Mouse (Mus musculus): ENCODE measurements around the gene Plcl2. TPM values are rescaled to one million over a fixed set of nuclear protein-coding genes. Genes with fewer than 3 reads are reported as not detected.

Plcl2 gene
- polyA plus RNA-seq, 1 experiment from 2014 or later: 1.0 TPM

DNA sequence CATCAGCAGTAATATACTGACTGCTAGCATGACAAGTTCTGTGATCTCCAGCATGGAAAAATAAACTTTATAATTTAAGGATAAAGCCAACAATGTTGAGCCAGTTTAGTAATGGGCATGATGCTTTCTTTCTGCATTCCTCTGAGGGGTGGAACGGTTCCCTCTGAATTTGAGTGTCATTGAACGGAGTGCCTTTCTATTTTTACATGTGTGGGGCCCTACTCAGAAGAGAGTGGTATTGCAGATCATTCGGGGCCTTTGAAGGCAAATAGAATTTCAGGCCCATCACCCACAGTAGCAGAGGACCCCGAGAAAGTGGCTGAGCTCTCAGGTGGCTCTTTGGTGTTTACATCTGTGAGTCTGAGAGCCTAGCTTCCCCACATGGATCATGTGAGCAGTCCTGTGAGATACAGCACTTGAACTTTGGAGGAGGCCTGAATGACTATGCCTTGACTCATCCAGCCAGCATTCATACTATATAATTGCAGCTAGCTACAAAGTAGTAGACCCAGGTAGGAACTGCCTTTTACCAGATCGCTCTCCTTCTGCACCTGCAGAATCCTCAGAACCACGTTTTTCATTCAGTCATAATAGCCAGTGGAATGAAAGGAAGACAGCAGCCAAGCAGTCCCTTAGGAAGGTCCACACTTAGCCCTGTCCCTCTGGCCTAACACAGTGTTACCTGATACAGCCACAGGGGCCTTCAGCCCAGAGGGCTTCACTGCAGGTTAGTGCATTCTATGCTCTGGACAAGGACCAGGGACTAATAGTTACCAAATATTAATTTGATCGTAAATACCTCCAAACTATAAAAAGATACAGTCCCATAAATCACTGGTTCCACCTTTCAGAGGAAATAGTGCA, 125.0 kb downstream of the Plcl2 start:
- Histone ChIP-seq H3K27ac (ENCODE audit: low read length) (no peak overlapping the region), H3K27me3 (replicated peaks; ENCODE audit: insufficient read depth, low read length) (no peaks in the 10 kb centered on the region), H3K9ac (replicated peaks; ENCODE audit: low read depth) (no peak overlapping the region), H3K4me1 (ENCODE audit: insufficient read depth, low read depth, low read length) (no peaks in the 10 kb centered on the region), H3K9me3 (ENCODE audit: low read length) (no peaks in the 10 kb centered on the region), H3K4me2 (replicated peaks; ENCODE audit: low read depth, low read length) (no peak overlapping the region; the same call in 1 of the 2 replicates), H3K4me3 (ENCODE audit: low read depth, low read length) (no peak overlapping the region), H3K36me3 (ENCODE audit: insufficient read depth, low read length) (no peaks in the 10 kb centered on the region)
- WGBS: 37% methylated on average over 7 of the region's 7 CpGs
- DNase-seq (ENCODE audit: low spot score) (peak; percentile 62), ATAC-seq (peak; percentile 89)
- TF ChIP-seq EP300 (IDR thresholded peaks at IDR 0.05) (peak; percentile 57), CTCF (IDR thresholded peaks at IDR 0.05) (no peak)

DNA sequence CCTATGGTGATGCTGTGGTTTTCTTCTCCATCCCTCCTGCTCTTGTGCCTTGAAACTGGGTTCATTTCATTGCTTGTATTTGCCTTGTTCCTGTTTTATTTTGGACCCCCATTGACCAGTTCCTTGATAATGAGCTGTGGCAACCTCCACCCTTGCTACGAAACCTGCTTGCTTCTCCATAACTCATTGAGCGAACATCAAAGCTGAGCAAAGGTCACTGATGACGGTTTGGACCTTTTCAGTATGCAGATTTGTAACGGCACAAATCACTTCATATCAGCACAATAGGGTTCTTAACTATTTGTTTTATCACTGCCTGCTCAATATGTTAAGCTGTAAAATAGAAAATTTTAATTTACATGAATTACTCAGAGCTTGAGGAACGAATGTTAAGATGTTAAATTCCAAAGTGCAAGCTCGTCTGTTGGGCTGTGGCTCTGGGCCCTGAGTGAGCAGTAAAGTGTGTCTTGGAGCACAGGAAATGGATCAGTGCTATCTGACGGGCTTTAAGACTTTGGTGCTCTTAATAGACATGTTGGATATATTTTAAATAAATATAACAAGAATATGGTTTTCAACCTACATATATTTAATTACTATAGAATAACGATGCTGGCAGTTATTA, 126.9 kb downstream of the Plcl2 start:
- Histone ChIP-seq H3K27me3 (replicated peaks; ENCODE audit: insufficient read depth, low read length) (no peaks in the 10 kb centered on the region), H3K36me3 (ENCODE audit: insufficient read depth, low read length) (no peaks in the 10 kb centered on the region), H3K9ac (replicated peaks; ENCODE audit: low read depth) (no peak overlapping the region), H3K4me2 (replicated peaks; ENCODE audit: low read depth, low read length) (no peak overlapping the region), H3K9me3 (ENCODE audit: low read length) (no peaks in the 10 kb centered on the region), H3K4me3 (ENCODE audit: low read depth, low read length) (no peak overlapping the region), H3K27ac (ENCODE audit: low read length) (no peak overlapping the region), H3K4me1 (ENCODE audit: insufficient read depth, low read depth, low read length) (no peaks in the 10 kb centered on the region)
- TF ChIP-seq EP300 (IDR thresholded peaks at IDR 0.05): no peak
- TF ChIP-seq CTCF (IDR thresholded peaks at IDR 0.05): no peak
- ATAC-seq (no peak), DNase-seq (ENCODE audit: low spot score) (no peak)
- WGBS: 77% methylated on average over 8 of the region's 8 CpGs

DNA sequence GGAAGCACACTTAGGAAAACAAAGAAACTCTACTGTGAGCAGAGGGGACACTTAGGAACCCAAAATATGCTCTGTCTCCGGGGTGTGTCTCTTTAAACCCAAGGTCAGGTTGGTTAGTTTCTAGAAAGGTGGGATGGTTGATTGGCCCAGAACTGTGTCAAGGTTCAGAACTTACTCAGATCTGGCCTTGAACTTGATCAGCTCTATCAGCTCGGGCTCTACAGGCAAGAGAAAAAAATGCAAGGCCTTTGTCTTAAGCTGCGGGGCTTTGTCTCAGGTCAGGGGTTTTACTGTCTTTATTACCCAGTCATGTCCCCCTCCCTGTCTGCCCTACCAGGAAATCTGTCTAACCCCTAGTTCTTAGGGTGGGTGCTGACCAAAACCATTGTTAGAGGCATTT, 129.6 kb downstream of the Plcl2 start:
- Histone ChIP-seq H3K27ac (ENCODE audit: low read length) (no peak overlapping the region), H3K4me2 (replicated peaks; ENCODE audit: low read depth, low read length) (no peak overlapping the region), H3K9ac (replicated peaks; ENCODE audit: low read depth) (no peak overlapping the region), H3K36me3 (ENCODE audit: insufficient read depth, low read length) (no peaks in the 10 kb centered on the region), H3K9me3 (ENCODE audit: low read length) (no peaks in the 10 kb centered on the region), H3K4me3 (ENCODE audit: low read depth, low read length) (no peak overlapping the region), H3K4me1 (ENCODE audit: insufficient read depth, low read depth, low read length) (no peaks in the 10 kb centered on the region), H3K27me3 (replicated peaks; ENCODE audit: insufficient read depth, low read length) (no peaks in the 10 kb centered on the region)
- ATAC-seq (no peak), DNase-seq (ENCODE audit: low spot score) (no peak)
- TF ChIP-seq CTCF (IDR thresholded peaks at IDR 0.05) (no peak), EP300 (IDR thresholded peaks at IDR 0.05) (no peak)
- 83% methylated on average over 3 of the region's 3 CpGs for WGBS

DNA sequence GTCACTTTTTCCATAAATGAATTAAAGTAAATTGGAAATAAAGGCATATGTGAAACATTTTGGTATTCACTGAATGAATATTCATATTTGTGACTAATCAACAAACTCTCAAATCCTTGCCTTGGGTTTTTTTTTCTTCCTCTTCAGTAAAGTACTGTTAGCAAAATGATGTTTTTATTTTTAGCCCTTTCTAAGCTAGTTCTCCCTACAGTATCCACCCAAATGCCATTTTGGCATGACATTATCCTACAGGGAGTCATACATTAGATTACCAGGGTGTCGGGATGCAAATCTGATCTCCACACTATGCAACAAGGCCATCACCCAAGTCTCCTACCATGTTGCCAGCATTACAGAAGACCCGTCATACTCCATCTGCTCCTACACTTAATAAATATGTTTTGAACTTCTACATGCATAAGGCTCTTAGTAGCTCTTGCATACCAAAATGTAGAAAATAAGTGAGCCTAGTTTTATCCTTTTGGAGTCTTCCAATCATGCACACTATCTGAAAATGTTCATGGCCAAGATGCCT, 131.9 kb downstream of the Plcl2 start:
- Histone ChIP-seq H3K9me3 (ENCODE audit: low read length) (no peaks in the 10 kb centered on the region), H3K9ac (replicated peaks; ENCODE audit: low read depth) (no peak overlapping the region), H3K36me3 (ENCODE audit: insufficient read depth, low read length) (no peaks in the 10 kb centered on the region), H3K27me3 (replicated peaks; ENCODE audit: insufficient read depth, low read length) (no peaks in the 10 kb centered on the region), H3K4me3 (ENCODE audit: low read depth, low read length) (no peak overlapping the region), H3K4me2 (replicated peaks; ENCODE audit: low read depth, low read length) (no peak overlapping the region), H3K27ac (ENCODE audit: low read length) (no peak overlapping the region), H3K4me1 (ENCODE audit: insufficient read depth, low read depth, low read length) (no peaks in the 10 kb centered on the region)
- DNase-seq (ENCODE audit: low spot score): no peak
- WGBS: 91% methylated on average over 2 of the region's 2 CpGs
- TF ChIP-seq EP300 (IDR thresholded peaks at IDR 0.05) (no peak), CTCF (IDR thresholded peaks at IDR 0.05) (no peak)
- no peak for ATAC-seq

DNA sequence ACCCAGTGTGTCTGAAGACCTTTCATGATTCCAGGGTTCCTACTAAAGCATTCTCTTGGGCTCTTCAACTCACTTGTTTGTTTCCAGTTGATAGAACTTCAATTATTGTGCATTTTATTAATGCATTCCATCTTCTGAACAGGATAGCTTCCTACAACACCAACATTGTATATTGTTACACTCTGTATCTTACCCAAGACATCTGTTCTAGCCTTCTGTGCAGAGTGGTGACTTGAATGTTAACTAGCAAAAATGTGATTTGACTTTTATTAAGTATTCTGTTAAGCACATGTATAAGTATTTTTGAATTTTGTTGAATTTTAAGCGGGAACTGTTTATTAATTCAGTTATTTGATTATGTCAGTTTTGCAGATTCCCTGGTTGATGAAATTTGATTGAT, 132.7 kb downstream of the Plcl2 start:
- Histone ChIP-seq H3K4me1 (ENCODE audit: insufficient read depth, low read depth, low read length) (no peaks in the 10 kb centered on the region), H3K9me3 (ENCODE audit: low read length) (no peaks in the 10 kb centered on the region), H3K4me3 (ENCODE audit: low read depth, low read length) (no peak overlapping the region), H3K36me3 (ENCODE audit: insufficient read depth, low read length) (no peaks in the 10 kb centered on the region), H3K27me3 (replicated peaks; ENCODE audit: insufficient read depth, low read length) (no peaks in the 10 kb centered on the region), H3K9ac (replicated peaks; ENCODE audit: low read depth) (no peak overlapping the region), H3K4me2 (replicated peaks; ENCODE audit: low read depth, low read length) (no peak overlapping the region), H3K27ac (ENCODE audit: low read length) (no peak overlapping the region)
- 82% methylated on average over 1 of the region's 1 CpGs for WGBS
- DNase-seq (ENCODE audit: low spot score) (no peak), ATAC-seq (no peak)
- TF ChIP-seq CTCF (IDR thresholded peaks at IDR 0.05) (no peak), EP300 (IDR thresholded peaks at IDR 0.05) (no peak)

DNA sequence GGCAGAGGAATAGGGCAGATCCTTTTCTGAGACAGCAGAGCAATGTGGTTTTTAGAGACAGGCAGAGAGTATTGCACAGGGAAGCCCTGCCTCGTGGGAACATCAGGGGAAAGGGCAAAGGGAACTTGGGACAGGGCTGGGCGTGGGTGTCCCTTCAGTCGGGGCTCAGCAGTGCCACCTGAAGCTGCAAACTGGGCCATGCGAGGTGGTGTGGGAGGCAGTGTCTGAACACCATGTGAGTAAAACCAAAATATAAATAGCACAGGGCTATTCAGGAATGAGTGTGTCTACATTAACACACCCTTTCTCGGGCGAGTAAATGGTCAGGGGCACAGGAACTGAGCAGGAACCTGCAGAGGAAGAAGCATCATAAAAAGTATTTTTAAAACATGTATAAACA, 134.2 kb downstream of the Plcl2 start:
- ATAC-seq: no peak
- DNase-seq (ENCODE audit: low spot score): no peak

More for the DNA sequence above, 134.2 kb downstream of the Plcl2 start:
- H3K36me3 ChIP-seq (ENCODE audit: insufficient read depth, low read length): no peaks in the 10 kb centered on the region
- no peak overlapping the region for H3K27ac ChIP-seq (ENCODE audit: low read length)
- H3K9me3 ChIP-seq (ENCODE audit: low read length): peaks cover 5% of the 10 kb centered on the region; the same call in 1 of the 2 replicates
- TF ChIP-seq CTCF (IDR thresholded peaks at IDR 0.05) (no peak), EP300 (IDR thresholded peaks at IDR 0.05) (no peak)
- WGBS: 48% methylated on average over 6 of the region's 6 CpGs
- no peak overlapping the region for H3K9ac ChIP-seq (replicated peaks; ENCODE audit: low read depth)
- no peaks in the 10 kb centered on the region for H3K4me1 ChIP-seq (ENCODE audit: insufficient read depth, low read depth, low read length)
- H3K4me3 ChIP-seq (ENCODE audit: low read depth, low read length): no peak overlapping the region
- no peaks in the 10 kb centered on the region for H3K27me3 ChIP-seq (replicated peaks; ENCODE audit: insufficient read depth, low read length)
- H3K4me2 ChIP-seq (replicated peaks; ENCODE audit: low read depth, low read length): no peak overlapping the region
